Mouse (Mus musculus): ENCODE data around the gene Mthfr.

- TF ChIP-seq HCFC1 (IDR thresholded peaks at IDR 0.05; ENCODE audit: low read depth, low read length) (no peak), MAX (IDR thresholded peaks at IDR 0.05; ENCODE audit: low read length) (no peak), EP300 (IDR thresholded peaks at IDR 0.05; ENCODE audit: low read length) (no peak), CTCF (conservative IDR thresholded peaks at IDR 0.05 in 1 of 2, IDR thresholded peaks at IDR 0.05 in 1 of 2; ENCODE audit: low read depth in 2 of 2, low read length in 2 of 2) (no peak), RAD21 (IDR thresholded peaks at IDR 0.05; ENCODE audit: low read depth, low read length) (no peak), ETS1 (conservative IDR thresholded peaks at IDR 0.05; ENCODE audit: low read depth, low read length) (no peak), POLR2A (IDR thresholded peaks at IDR 0.05; ENCODE audit: low read depth, low read length) (no peak), ZNF384 (IDR thresholded peaks at IDR 0.05; ENCODE audit: low read depth, low read length) (no peak), NELFE (IDR thresholded peaks at IDR 0.05; ENCODE audit: low read depth, low read length) (no peak), MAFK (IDR thresholded peaks at IDR 0.05; ENCODE audit: insufficient replicate concordance, low read length) (no peak), ZC3H11A (IDR thresholded peaks at IDR 0.05; ENCODE audit: low read depth, low read length) (no peak)
Observed at GRCm38 (mm10) chr4:148024003-148024402, 14.9 kb upstream of the Mthfr start.

All from CH12.LX (cell line).